Mouse (Mus musculus) ovary, postnatal 36 days (tissue): Measurements from ENCODE around the gene 4930469K13Rik.
A peak's percentile ranks its signal among the peaks of the same experiment; 100 is the strongest.

ENCODE experiments used
- DNase-seq: peaks from one replicate; pipeline ENCODE4 v3.0.0; 2022; ENCODE audit warnings: low spot score, mixed read lengths

The 4930469K13Rik gene

GRCm38 (mm10) chr11:33986525-33986924 is 111.8 kb downstream of the 4930469K13Rik start:
- no peak for DNase-seq

- no peak for DNase-seq
Measured at GRCm38 (mm10) chr11:33980146-33980545, 118.2 kb downstream of the 4930469K13Rik start.

DNA sequence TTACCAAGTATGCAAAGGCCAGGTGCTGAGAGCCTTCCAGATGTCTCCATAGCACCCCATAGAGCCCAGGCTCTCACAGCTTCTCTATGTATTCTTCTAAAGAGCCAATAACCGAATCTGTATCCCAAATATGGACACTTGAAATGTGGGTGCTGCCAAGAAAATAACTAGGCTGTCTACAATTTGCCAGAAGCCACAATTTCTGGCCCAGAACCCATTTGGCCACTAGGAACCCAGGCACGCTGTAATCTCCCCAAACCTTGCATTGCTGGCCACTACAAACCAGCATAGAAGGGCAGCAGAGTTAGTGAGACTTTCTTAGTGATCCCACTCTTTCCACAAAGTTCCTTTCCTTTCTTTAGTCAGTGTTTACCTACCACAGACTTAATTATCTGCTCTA is 123.2 kb downstream of the 4930469K13Rik start:
- no peak for DNase-seq

GRCm38 (mm10) chr11:33974341-33975040 is 123.9 kb downstream of the 4930469K13Rik start:
- DNase-seq = no peak

GRCm38 (mm10) chr11:33972114-33972513 is 126.2 kb downstream of the 4930469K13Rik start:
- DNase-seq = no peak

GRCm38 (mm10) chr11:33969199-33969598 is 129.2 kb downstream of the 4930469K13Rik start:
- no peak for DNase-seq

DNA sequence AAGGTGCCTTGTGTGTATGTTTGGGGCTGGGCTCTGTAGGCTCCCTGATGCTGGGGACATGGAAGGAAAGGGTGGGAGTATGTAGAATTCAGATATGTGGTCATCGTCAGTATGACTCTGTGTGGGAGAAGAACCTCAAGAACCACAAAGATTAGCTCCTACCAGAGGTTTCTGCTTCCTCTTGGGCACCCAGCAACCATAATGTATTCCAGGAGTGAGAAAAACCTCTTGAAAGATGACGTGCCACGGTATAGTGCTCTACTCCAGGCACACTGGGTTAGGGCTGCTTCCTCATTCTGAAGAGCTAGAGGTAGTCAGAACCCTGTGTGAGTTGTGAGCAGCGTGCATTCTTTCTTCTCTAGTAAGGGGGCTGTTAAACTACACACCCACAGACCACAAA is 130.6 kb downstream of the 4930469K13Rik start:
- DNase-seq = no peak

- DNase-seq = no peak
Measured at GRCm38 (mm10) chr11:33965380-33965779, 133.0 kb downstream of the 4930469K13Rik start.

GRCm38 (mm10) chr11:33962688-33963407 is 135.5 kb downstream of the 4930469K13Rik start, which contains the start of gene Kcnmb1:
Gene Kcnmb1 (plus strand): TSS chr11:33963013.
- no peak for DNase-seq

- DNase-seq = no peak
Measured at GRCm38 (mm10) chr11:33962178-33962577, 136.2 kb downstream of the 4930469K13Rik start.

DNA sequence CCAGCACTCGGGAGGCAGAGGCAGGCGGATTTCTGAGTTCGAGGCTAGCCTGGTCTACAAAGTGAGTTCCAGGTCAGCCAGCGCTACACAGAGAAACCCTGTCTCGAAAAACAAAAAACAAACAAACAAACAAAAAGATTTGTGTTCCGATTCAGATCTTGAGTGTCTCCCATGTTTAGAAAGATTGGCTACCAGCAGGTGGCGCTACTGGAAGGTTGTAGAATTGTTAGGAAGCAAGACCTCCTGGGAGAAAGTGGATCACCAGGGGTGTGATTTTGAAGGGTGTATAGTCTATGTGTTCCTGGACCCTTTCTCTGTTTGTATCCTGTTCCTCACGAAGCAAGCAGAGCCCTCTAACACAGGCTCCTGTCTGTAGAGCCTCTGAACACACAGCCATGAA is 139.6 kb downstream of the 4930469K13Rik start:
- peak; percentile 17 for DNase-seq

GRCm38 (mm10) chr11:33957595-33957994 is 140.8 kb downstream of the 4930469K13Rik start:
- DNase-seq = no peak

DNA sequence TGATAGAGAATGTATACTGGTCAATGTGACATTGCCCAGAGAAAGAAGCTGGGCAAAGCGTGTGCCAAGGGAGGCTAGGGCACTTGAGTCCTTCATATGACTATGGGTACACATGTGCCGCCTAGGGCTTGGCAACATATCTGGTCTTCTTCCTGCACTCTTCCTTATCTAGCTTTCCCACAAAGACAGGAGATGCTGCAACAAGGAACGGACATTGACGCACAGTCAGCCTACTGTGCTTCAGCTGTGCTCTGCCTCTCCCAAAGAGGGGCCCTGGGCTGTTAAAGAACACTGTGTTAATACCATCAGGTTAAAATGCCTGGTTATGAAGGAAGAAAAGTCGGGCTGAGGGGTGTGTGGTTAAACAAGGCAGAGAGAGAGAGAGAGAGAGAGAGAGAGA is 141.7 kb downstream of the 4930469K13Rik start:
- no peak for DNase-seq

DNA sequence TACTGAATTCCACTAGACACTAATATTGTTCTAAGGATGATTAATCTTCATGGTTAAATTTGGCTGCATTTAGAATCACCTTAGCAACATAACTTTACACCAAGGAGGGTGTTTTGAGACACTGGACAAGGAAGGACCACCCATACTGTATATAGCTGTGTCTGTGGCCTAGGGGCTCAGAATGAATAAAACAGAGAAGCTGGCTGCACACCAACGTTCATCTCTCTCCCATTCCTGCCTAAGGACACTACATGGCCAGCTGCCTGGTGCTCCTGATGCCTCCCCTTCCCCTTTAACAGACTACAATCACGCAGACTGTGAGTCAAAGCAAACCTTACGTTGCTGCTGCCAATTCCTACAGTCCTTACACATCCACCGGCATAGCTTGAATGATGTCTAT is 142.4 kb downstream of the 4930469K13Rik start:
- no peak for DNase-seq

DNA sequence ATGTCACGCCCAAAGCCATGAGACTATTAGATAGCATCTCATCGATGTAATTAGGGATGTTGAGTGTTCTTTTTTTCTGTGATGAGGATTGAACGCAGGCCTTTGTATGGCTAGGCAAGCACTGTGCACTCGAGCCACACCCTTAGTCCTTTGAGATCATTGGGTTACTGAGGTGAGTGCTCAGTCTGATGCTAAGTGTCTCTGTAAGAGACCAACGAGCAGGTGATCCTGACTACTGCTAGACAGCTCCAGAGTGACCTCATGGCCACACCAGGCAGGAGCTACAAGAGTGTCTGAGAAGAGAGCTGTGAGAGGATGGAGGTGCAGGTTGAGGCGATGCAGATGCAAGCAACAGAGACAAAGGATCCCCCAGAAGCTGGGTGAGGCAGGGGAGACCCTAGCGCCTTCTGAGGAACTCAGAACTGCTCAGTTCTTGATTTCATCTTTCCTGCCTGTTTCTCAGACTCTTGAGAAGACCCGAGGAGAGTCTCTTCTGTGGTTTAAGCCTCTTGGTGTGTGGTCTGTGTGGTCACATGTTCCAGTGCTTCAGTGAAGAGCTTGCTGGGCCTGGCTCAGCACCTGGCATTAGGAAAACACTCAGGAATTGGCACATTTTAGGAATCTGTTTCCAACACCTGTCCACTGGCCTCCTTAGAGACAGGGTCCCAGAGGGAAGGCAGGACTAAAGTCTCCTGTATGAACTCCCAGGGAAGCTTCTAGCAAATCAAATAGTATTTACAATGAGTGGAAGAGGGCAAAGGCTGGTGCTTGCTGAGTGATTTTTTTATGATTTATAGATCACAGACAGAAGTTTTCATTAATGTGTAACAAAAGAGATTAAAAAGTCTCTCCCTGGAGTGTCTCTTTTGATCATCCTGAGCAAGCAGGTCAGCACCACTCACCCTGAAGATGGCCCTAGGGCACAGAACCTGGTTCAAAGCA is 146.4 kb downstream of the 4930469K13Rik start:
- DNase-seq = no peak

GRCm38 (mm10) chr11:33951155-33951554 is 147.2 kb downstream of the 4930469K13Rik start:
- no peak for DNase-seq

- no peak for DNase-seq
Measured at GRCm38 (mm10) chr11:33946501-33946900, 151.9 kb downstream of the 4930469K13Rik start.

DNA sequence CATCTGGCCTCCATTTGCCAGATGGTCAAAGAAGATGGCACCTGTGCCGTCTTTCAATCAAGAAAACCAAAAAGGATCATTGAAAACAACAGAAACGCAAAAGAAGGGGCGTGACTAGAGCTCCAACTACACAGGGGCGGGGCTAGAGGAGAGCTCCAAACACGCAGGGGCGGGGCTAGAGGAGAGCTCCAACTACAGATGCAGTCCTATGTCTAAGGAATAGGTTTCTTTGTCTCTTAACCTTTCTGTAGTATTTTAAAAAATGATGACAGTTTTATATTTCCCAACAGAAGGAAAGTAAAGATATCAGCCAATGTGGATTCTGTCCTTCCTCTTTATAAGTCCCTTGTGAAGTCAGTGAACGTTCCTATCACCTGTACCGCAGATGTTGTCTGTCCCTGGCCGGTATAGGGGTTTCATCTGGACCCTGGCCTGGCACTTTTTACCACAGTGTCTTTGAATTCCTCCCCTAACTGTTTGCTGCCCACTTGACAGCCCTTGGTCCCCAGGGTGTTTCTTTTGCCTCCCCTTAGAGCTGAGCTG is 153.5 kb downstream of the 4930469K13Rik start:
- no peak for DNase-seq

DNA sequence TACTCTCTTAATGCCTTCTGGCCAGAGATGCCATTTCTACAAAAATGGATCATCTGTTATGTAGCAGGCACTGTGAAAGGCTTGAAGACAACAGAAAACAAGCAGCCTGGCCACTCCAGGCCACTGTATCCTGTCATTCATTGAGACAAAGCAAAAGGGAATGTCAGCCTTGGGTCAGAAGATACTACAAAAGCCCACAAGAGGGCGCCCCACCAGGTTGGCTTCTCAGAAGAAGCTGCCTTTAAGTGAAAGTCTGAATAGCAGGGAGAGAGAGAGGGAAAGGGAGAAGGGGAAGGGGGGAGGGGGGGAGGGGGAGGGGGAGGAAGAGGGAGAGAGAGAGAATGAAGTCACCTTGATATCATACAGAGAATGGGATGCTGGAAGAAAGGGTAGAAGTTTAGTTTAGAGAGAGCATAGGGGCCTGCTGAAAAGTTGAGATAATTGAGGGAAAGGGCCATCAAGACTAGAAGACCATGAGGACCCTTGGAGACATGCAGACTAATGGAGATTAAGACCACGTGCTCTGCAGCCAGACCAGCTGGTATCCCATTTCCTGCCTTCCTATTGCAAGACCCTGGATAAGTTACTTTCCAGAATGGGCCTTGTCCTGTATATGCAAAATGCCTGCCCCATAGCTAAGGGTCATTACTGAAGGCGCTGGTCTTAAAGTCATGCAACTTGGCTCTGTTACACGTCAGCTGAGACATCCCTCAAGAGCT is 154.1 kb downstream of the 4930469K13Rik start:
- DNase-seq = no peak

DNA sequence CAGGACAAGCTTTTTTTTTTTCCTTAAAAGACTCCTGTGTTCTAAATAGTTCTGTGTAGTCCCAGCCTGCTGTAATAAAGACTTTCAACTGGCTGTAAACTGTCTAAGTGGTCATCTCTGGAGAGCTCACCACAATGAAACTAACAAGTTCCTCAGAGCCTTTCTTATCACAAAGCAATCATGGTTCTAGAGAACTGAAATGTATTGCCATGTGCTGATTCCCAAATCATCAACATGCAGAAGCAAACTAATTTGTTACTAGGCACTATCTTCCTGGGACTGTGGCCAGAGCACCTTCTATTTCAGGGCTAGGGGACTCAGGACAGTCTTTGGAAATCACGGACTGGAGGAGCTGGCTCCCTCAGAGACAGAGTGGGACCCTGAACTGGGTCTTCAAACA is 154.8 kb downstream of the 4930469K13Rik start:
- no peak for DNase-seq

DNA sequence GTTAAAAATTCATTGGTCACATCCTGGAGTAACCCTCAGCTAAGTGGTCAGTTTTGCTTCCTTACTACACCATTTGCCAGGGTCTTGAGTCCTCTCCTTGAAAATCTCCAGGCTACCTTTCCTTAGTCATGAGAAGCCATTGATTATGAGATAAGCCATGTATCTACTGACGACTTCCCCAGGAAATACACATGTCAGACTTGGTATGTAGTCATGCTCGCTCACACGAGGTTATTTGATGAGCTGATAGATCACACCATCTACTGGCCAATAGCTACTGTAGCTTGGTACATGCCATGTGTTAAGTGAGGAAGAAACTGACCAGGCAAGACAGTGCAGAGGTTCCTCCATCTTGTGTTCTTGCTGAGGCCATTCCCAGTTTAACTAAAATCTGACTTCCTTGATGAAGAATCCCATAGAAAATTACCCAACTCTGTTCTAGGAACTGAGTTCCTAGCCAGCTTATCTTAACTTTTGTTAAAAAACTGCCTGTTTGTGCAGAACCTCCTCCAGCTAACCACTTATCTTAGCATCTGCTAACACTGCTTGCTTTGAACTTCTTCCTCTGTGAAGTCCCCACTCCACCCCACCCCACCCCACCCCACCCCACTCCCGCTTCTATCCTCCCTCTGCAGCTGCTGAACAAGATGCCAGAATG is 158.8 kb downstream of the 4930469K13Rik start:
- DNase-seq = no peak
